Mouse (Mus musculus): ENCODE measurements around the gene Cnpy1. TPM values are rescaled to one million over a fixed set of nuclear protein-coding genes. Genes with fewer than 3 reads are reported as not detected.

Cnpy1 gene
- polyA plus RNA-seq, 1 experiment from 2014 or later, result not detected

DNA sequence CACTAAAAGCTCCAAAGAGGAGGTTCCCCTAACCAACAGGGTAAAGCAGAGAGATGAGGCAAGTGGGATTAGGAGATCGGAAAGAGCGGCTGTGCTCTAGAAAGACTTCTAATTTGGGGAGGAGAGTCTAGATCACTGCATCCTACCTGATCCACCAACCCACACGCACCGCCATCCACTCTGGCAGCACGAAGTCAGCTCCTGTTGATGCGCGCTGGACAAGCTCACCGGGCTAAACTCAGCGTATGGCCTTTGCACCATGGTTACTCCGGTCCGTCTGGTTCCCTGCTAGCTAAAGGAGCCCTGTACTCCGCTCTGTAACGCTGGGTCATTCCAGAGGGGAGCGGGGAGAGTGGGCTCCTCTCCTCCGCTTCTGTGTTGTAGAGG is 86.5 kb downstream of the Cnpy1 start:
- Histone ChIP-seq H3K9ac (ENCODE audit: low read depth, low read length) (no peak overlapping the region), H3K27me3 (ENCODE audit: control insufficient read depth, insufficient read depth, low read length) (peaks cover 87% of the 10 kb centered on the region), H3K4me1 (ENCODE audit: control insufficient read depth, insufficient read depth, low read length) (no peaks in the 10 kb centered on the region)

DNA sequence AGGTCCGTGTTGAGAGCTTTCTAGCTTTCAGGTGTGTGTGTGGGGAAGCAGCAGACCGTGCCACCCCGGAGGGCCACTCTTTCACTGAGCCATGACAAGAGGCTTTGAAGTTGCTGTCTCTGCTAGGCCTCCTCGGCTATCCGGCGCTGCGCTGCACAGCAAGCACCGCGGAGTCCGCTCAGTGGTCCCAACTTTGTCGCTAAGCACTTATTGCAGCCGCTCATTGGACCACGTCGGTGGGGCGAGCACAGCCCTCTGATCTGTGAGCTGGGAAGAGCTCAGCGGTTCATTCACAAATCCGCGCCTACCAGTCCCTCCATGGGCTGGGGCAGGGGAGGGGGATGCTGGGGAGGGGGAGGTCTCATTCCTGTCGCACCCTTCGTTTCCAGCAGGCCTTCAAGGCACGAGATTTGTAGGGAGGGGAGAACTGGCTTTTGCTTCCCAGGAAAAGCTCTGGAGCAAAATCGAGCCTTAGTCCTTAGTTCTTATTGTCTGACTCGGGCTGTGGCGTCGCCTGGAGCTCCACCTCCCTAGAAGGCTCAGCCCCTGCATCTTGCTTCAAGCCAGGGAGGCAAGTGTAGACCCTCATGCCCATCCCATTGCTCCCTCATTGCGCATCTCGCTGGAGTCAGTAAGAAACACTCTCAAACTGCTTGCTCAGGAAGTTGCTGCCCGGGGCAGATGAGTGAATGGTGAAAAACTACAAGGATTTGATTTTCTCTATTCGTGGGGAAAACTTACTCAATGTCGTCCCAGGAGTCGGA is 87.1 kb downstream of the Cnpy1 start:
- no peak overlapping the region for H3K9ac ChIP-seq (ENCODE audit: low read depth, low read length)
- WGBS (ENCODE audit: insufficient replicate concordance), result 1% methylated on average over 31 of the region's 31 CpGs
- H3K4me3 ChIP-seq (ENCODE audit: low read depth, low read length), result 0 out of 2 replicates have a peak overlapping the region, but pooled peaks have one; percentile 1
- no peaks in the 10 kb centered on the region for H3K9me3 ChIP-seq (replicated peaks; ENCODE audit: control insufficient read depth, low read length)
- peak overlapping the region; percentile 40 for H3K4me2 ChIP-seq
- no peak overlapping the region for H3K27ac ChIP-seq (ENCODE audit: low read depth, low read length)
- H3K36me3 ChIP-seq (ENCODE audit: control insufficient read depth, insufficient read depth, low read length), result no peaks in the 10 kb centered on the region
- no peak for ATAC-seq (replicated peaks; ENCODE audit: insufficient number of reproducible peaks, low FRiP score, low TSS enrichment)
- H3K27me3 ChIP-seq (ENCODE audit: control insufficient read depth, insufficient read depth, low read length), result peaks cover 87% of the 10 kb centered on the region
- no peaks in the 10 kb centered on the region for H3K4me1 ChIP-seq (ENCODE audit: control insufficient read depth, insufficient read depth, low read length)

More for the DNA sequence above, 86.5 kb downstream of the Cnpy1 start:
- Histone ChIP-seq H3K4me2 (no peak overlapping the region), H3K9me3 (replicated peaks; ENCODE audit: control insufficient read depth, low read length) (no peaks in the 10 kb centered on the region), H3K36me3 (ENCODE audit: control insufficient read depth, insufficient read depth, low read length) (no peaks in the 10 kb centered on the region), H3K27ac (ENCODE audit: low read depth, low read length) (no peak overlapping the region), H3K4me3 (ENCODE audit: low read depth, low read length) (no peak overlapping the region)
- 1% methylated on average over 15 of the region's 15 CpGs for WGBS (ENCODE audit: insufficient replicate concordance)
- ATAC-seq (replicated peaks; ENCODE audit: insufficient number of reproducible peaks, low FRiP score, low TSS enrichment), result no peak

DNA sequence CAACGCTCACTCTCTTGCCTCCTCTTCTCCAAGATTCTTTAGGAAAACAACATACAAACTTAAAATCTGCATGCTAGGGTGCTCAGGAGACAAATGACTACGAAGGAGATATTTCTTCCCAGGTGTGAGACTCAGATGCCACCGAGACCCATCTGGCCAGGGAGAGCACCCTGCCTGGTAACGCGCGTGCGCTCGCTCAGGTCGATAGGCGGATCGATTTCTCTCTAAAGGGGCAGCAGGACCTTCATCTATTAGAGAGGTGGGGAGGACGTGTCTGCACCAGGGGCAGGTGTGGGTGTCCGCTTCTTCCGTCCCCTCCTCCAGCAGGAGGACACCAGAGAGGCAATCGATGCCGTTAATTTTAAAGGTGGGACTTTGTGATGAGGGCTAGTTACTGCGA is 87.8 kb downstream of the Cnpy1 start:
- Histone ChIP-seq H3K9me3 (replicated peaks; ENCODE audit: control insufficient read depth, low read length) (no peaks in the 10 kb centered on the region), H3K27ac (ENCODE audit: low read depth, low read length) (no peak overlapping the region), H3K4me1 (ENCODE audit: control insufficient read depth, insufficient read depth, low read length) (no peaks in the 10 kb centered on the region), H3K27me3 (ENCODE audit: control insufficient read depth, insufficient read depth, low read length) (peaks cover 87% of the 10 kb centered on the region), H3K4me3 (ENCODE audit: low read depth, low read length) (0 out of 2 replicates have a peak overlapping the region, but pooled peaks have one; percentile 1), H3K9ac (ENCODE audit: low read depth, low read length) (no peak overlapping the region), H3K4me2 (peak overlapping the region; percentile 40; the same call in 1 of the 2 replicates), H3K36me3 (ENCODE audit: control insufficient read depth, insufficient read depth, low read length) (no peaks in the 10 kb centered on the region)
- 1% methylated on average over 17 of the region's 17 CpGs for WGBS (ENCODE audit: insufficient replicate concordance)
- ATAC-seq (replicated peaks; ENCODE audit: insufficient number of reproducible peaks, low FRiP score, low TSS enrichment), result no peak

GRCm38 (mm10) chr5:28157044-28157730 is 88.4 kb downstream of the Cnpy1 start:
- peaks cover 89% of the 10 kb centered on the region for H3K27me3 ChIP-seq (ENCODE audit: control insufficient read depth, insufficient read depth, low read length)
- ATAC-seq (replicated peaks; ENCODE audit: insufficient number of reproducible peaks, low FRiP score, low TSS enrichment), result no peak
- no peak overlapping the region for H3K4me2 ChIP-seq
- H3K4me3 ChIP-seq (ENCODE audit: low read depth, low read length), result no peak overlapping the region
- no peaks in the 10 kb centered on the region for H3K9me3 ChIP-seq (replicated peaks; ENCODE audit: control insufficient read depth, low read length)
- no peak overlapping the region for H3K27ac ChIP-seq (ENCODE audit: low read depth, low read length)
- H3K36me3 ChIP-seq (ENCODE audit: control insufficient read depth, insufficient read depth, low read length), result no peaks in the 10 kb centered on the region
- 5% methylated on average over 9 of the region's 9 CpGs for WGBS (ENCODE audit: insufficient replicate concordance)
- H3K4me1 ChIP-seq (ENCODE audit: control insufficient read depth, insufficient read depth, low read length), result no peaks in the 10 kb centered on the region
- H3K9ac ChIP-seq (ENCODE audit: low read depth, low read length), result no peak overlapping the region

Other genes starting within 250 kb of the Cnpy1 start
- 34.6 and 37.8 TPM in 2 replicates for gene Insig1, start 174.4 kb downstream of the Cnpy1 start, polyA plus RNA-seq (2014; fragmentation: Nextera tagmentation; extraction: Ambion mirVana)
- gene En2, start 80.1 kb downstream of the Cnpy1 start, polyA plus RNA-seq (2014; fragmentation: Nextera tagmentation; extraction: Ambion mirVana), result not detected in 2 replicates
- gene Rbm33, start 71.3 kb upstream of the Cnpy1 start, polyA plus RNA-seq (2014; fragmentation: Nextera tagmentation; extraction: Ambion mirVana), result 12.3 and 16.1 TPM in 2 replicates
- gene Shh, start 221.4 kb upstream of the Cnpy1 start, polyA plus RNA-seq (2014; fragmentation: Nextera tagmentation; extraction: Ambion mirVana), result 0.10 and 0.13 TPM in 2 replicates

Measured in heart, embryonic 11.5 days (tissue).